Mouse (Mus musculus) embryo, embryonic 9.5 days (tissue): ENCODE results near the gene Prss36.
"Not testable (repeated sequence)": the region's sequence is repeated elsewhere in the genome, so short reads cannot be mapped to it uniquely, and the experiment has no call there.

ENCODE experiments used
- DNase-seq: peaks from one replicate; pipeline ENCODE4 v3.0.0-alpha.2; 2017; ENCODE audit errors: extremely low spot score

Gene Prss36

GRCm38 (mm10) chr7:127946470-127947023, at the start of gene Prss36:
Prss36 (minus strand) TSS chr7:127946725.
- no peak for DNase-seq

- peak; percentile 34 for DNase-seq
Measured at GRCm38 (mm10) chr7:127993341-127993977, 46.9 kb upstream of the Prss36 start, which contains the start of gene Pycard. Pycard (minus strand) TSS chr7:127993867.

GRCm38 (mm10) chr7:127992488-127993340, 46.2 kb upstream of the Prss36 start:
- DNase-seq, result no peak

- DNase-seq, result peak; percentile 75
Measured at GRCm38 (mm10) chr7:127991643-127992487, 45.3 kb upstream of the Prss36 start.

GRCm38 (mm10) chr7:127988904-127989303, 42.4 kb upstream of the Prss36 start:
- no peak for DNase-seq

GRCm38 (mm10) chr7:127980606-127981005, 34.1 kb upstream of the Prss36 start:
- DNase-seq, result no peak

GRCm38 (mm10) chr7:127978856-127979255, 32.3 kb upstream of the Prss36 start:
- DNase-seq, result no peak

- DNase-seq, result no peak
Measured at GRCm38 (mm10) chr7:127974413-127974930, 27.9 kb upstream of the Prss36 start.

GRCm38 (mm10) chr7:127967922-127968828, 21.6 kb upstream of the Prss36 start:
- peak; percentile 79 for DNase-seq

GRCm38 (mm10) chr7:127967004-127967921, 20.7 kb upstream of the Prss36 start, which contains the start of gene Fus:
Fus (plus strand) TSS chr7:127967457.
- peak; percentile 95 for DNase-seq

GRCm38 (mm10) chr7:127966371-127966918, 19.9 kb upstream of the Prss36 start:
- peak; percentile 35 for DNase-seq

- DNase-seq, result no peak
Measured at GRCm38 (mm10) chr7:127959364-127959763, 12.8 kb upstream of the Prss36 start.

GRCm38 (mm10) chr7:127952864-127953581, 6.5 kb upstream of the Prss36 start:
- no peak for DNase-seq

- peak; percentile 26 for DNase-seq
Measured at GRCm38 (mm10) chr7:127944614-127945013, 1.9 kb downstream of the Prss36 start.

GRCm38 (mm10) chr7:127942097-127942496, 4.4 kb downstream of the Prss36 start:
- DNase-seq, result not testable (repeated sequence)

GRCm38 (mm10) chr7:127936216-127936884, 10.2 kb downstream of the Prss36 start:
- no peak for DNase-seq

GRCm38 (mm10) chr7:127935748-127936159, 10.8 kb downstream of the Prss36 start:
- DNase-seq, result no peak
